Mouse (Mus musculus): Measurements from ENCODE around the gene Vrk3. TPM values are rescaled to one million over a fixed set of nuclear protein-coding genes. Genes with fewer than 3 reads are reported as not detected.
"Not testable (repeated sequence)": the region's sequence is repeated elsewhere in the genome, so short reads cannot be mapped to it uniquely, and the experiment has no call there.

Gene Vrk3
- 39.1 and 42.0 TPM in 2 replicates for polyA plus RNA-seq (2016; fragmentation: Nextera tagmentation; extraction: Ambion mirVana)

- peak within 1 kb of the TSS; percentile 59 for H3K4me3 ChIP-seq (replicated peaks)
- peak within 1 kb of the TSS; percentile 54 for H3K9ac ChIP-seq
- no peaks in the 10 kb centered on the region for H3K27me3 ChIP-seq
- peaks cover 9% of the 10 kb centered on the region for H3K36me3 ChIP-seq (replicated peaks)
- peak within 1 kb of the TSS; percentile 75 for H3K27ac ChIP-seq
- no peaks in the 10 kb centered on the region for H3K9me3 ChIP-seq
- H3K4me1 ChIP-seq: peaks cover 28% of the 10 kb centered on the region
- peak; percentile 97 for ATAC-seq (ENCODE audit: low FRiP score)
- under 1% methylated on average over 44 of the region's 44 CpGs for WGBS
- H3K4me2 ChIP-seq: peak within 1 kb of the TSS; percentile 69
Observed at GRCm38 (mm10) chr7:44748101-44749044, at the start of gene Vrk3. TSS of gene Vrk3 (plus strand) at chr7:44748413.

GRCm38 (mm10) chr7:44701921-44702320 lies 46.3 kb upstream of the Vrk3 start:
- Histone ChIP-seq H3K36me3 (replicated peaks) (no peaks in the 10 kb centered on the region), H3K27ac (no peak overlapping the region)
- ATAC-seq (ENCODE audit: low FRiP score): peak; percentile 70

GRCm38 (mm10) chr7:44702985-44703384 lies 45.2 kb upstream of the Vrk3 start:
- H3K27ac ChIP-seq: no peak overlapping the region
- H3K4me3 ChIP-seq (replicated peaks): no peak overlapping the region
- H3K4me2 ChIP-seq: no peak overlapping the region
- WGBS: 84% methylated on average over 8 of the region's 8 CpGs
- no peak for ATAC-seq (ENCODE audit: low FRiP score)
- no peaks in the 10 kb centered on the region for H3K36me3 ChIP-seq (replicated peaks)
- no peaks in the 10 kb centered on the region; the same call in 1 of the 2 replicates for H3K4me1 ChIP-seq
- H3K9me3 ChIP-seq: no peaks in the 10 kb centered on the region; the same call in 1 of the 2 replicates
- no peak overlapping the region for H3K9ac ChIP-seq
- H3K27me3 ChIP-seq: no peaks in the 10 kb centered on the region

More at GRCm38 (mm10) chr7:44701921-44702320, 46.3 kb upstream of the Vrk3 start:
- H3K4me1 ChIP-seq: peaks cover 8% of the 10 kb centered on the region; the same call in 1 of the 2 replicates
- H3K4me3 ChIP-seq (replicated peaks): no peak overlapping the region
- H3K4me2 ChIP-seq: no peak overlapping the region
- H3K27me3 ChIP-seq: peaks cover 5% of the 10 kb centered on the region; the same call in 1 of the 2 replicates
- no peaks in the 10 kb centered on the region; the same call in 1 of the 2 replicates for H3K9me3 ChIP-seq
- no peak overlapping the region for H3K9ac ChIP-seq
- WGBS: 6% methylated on average over 6 of the region's 6 CpGs

GRCm38 (mm10) chr7:44704363-44704762 lies 43.9 kb upstream of the Vrk3 start:
- H3K36me3 ChIP-seq (replicated peaks): no peaks in the 10 kb centered on the region
- no peak overlapping the region for H3K4me2 ChIP-seq
- WGBS: 54% methylated on average over 3 of the region's 3 CpGs
- H3K4me3 ChIP-seq (replicated peaks): no peak overlapping the region
- H3K4me1 ChIP-seq: no peaks in the 10 kb centered on the region; the same call in 1 of the 2 replicates
- H3K9me3 ChIP-seq: no peaks in the 10 kb centered on the region; the same call in 1 of the 2 replicates
- ATAC-seq (ENCODE audit: low FRiP score): no peak
- H3K9ac ChIP-seq: no peak overlapping the region
- no peaks in the 10 kb centered on the region for H3K27me3 ChIP-seq
- no peak overlapping the region for H3K27ac ChIP-seq

GRCm38 (mm10) chr7:44705086-44705485 lies 43.1 kb upstream of the Vrk3 start:
- H3K27me3 ChIP-seq: no peaks in the 10 kb centered on the region
- H3K4me3 ChIP-seq (replicated peaks): no peak overlapping the region
- H3K36me3 ChIP-seq (replicated peaks): no peaks in the 10 kb centered on the region
- 87% methylated on average over 4 of the region's 4 CpGs for WGBS
- no peaks in the 10 kb centered on the region; the same call in 1 of the 2 replicates for H3K4me1 ChIP-seq
- no peak for ATAC-seq (ENCODE audit: low FRiP score)
- H3K4me2 ChIP-seq: no peak overlapping the region
- no peak overlapping the region for H3K27ac ChIP-seq
- peaks cover 3% of the 10 kb centered on the region; the same call in 1 of the 2 replicates for H3K9me3 ChIP-seq
- no peak overlapping the region for H3K9ac ChIP-seq

- ATAC-seq (ENCODE audit: low FRiP score): no peak
- H3K9ac ChIP-seq: no peak overlapping the region
- H3K9me3 ChIP-seq: peaks cover 4% of the 10 kb centered on the region; the same call in 1 of the 2 replicates
Observed at GRCm38 (mm10) chr7:44706322-44706721, 41.9 kb upstream of the Vrk3 start.

GRCm38 (mm10) chr7:44707169-44707675 lies 41.0 kb upstream of the Vrk3 start:
- Histone ChIP-seq H3K4me1 (no peaks in the 10 kb centered on the region; the same call in 1 of the 2 replicates), H3K9ac (no peak overlapping the region), H3K27me3 (no peaks in the 10 kb centered on the region), H3K27ac (no peak overlapping the region), H3K36me3 (replicated peaks) (no peaks in the 10 kb centered on the region), H3K4me2 (no peak overlapping the region), H3K4me3 (replicated peaks) (no peak overlapping the region), H3K9me3 (peaks cover 4% of the 10 kb centered on the region; the same call in 1 of the 2 replicates)
- no peak for ATAC-seq (ENCODE audit: low FRiP score)
- 91% methylated on average over 5 of the region's 5 CpGs for WGBS

More at GRCm38 (mm10) chr7:44706322-44706721, 41.9 kb upstream of the Vrk3 start:
- no peaks in the 10 kb centered on the region; the same call in 1 of the 2 replicates for H3K4me1 ChIP-seq
- no peaks in the 10 kb centered on the region for H3K27me3 ChIP-seq
- H3K27ac ChIP-seq: no peak overlapping the region
- H3K4me3 ChIP-seq (replicated peaks): no peak overlapping the region
- no peaks in the 10 kb centered on the region for H3K36me3 ChIP-seq (replicated peaks)
- no peak overlapping the region for H3K4me2 ChIP-seq

GRCm38 (mm10) chr7:44708093-44708492 lies 40.1 kb upstream of the Vrk3 start:
- ATAC-seq (ENCODE audit: low FRiP score); H3K9ac ChIP-seq; H3K27me3 ChIP-seq; H3K27ac ChIP-seq; H3K4me1 ChIP-seq; H3K4me2 ChIP-seq; H3K36me3 ChIP-seq (replicated peaks); H3K4me3 ChIP-seq (replicated peaks); H3K9me3 ChIP-seq: not testable (repeated sequence)
- 92% methylated on average over 5 of the region's 6 CpGs for WGBS

GRCm38 (mm10) chr7:44708574-44708973 lies 39.6 kb upstream of the Vrk3 start, which contains the start of gene Izumo2:
TSS of gene Izumo2 (plus strand) at chr7:44708742.
- ATAC-seq (ENCODE audit: low FRiP score): no peak
- Histone ChIP-seq H3K36me3 (replicated peaks) (no peaks in the 10 kb centered on the region), H3K9me3 (peaks cover 4% of the 10 kb centered on the region; the same call in 1 of the 2 replicates), H3K4me3 (replicated peaks) (no peak within 1 kb of the TSS), H3K4me2 (no peak within 1 kb of the TSS), H3K27me3 (no peaks in the 10 kb centered on the region), H3K27ac (no peak within 1 kb of the TSS), H3K4me1 (no peaks in the 10 kb centered on the region), H3K9ac (no peak within 1 kb of the TSS)
- WGBS: 71% methylated on average over 14 of the region's 14 CpGs

GRCm38 (mm10) chr7:44709881-44710280 lies 38.3 kb upstream of the Vrk3 start:
- WGBS: 88% methylated on average over 5 of the region's 5 CpGs
- H3K27me3 ChIP-seq: no peaks in the 10 kb centered on the region
- H3K4me3 ChIP-seq (replicated peaks): no peak overlapping the region
- H3K36me3 ChIP-seq (replicated peaks): no peaks in the 10 kb centered on the region
- ATAC-seq (ENCODE audit: low FRiP score): no peak
- no peaks in the 10 kb centered on the region for H3K4me1 ChIP-seq
- H3K9me3 ChIP-seq: peaks cover 4% of the 10 kb centered on the region; the same call in 1 of the 2 replicates
- no peak overlapping the region for H3K4me2 ChIP-seq
- no peak overlapping the region for H3K27ac ChIP-seq
- H3K9ac ChIP-seq: no peak overlapping the region

GRCm38 (mm10) chr7:44722058-44722457 lies 26.2 kb upstream of the Vrk3 start:
- Histone ChIP-seq H3K36me3 (replicated peaks) (no peaks in the 10 kb centered on the region), H3K9ac (no peak overlapping the region), H3K27ac (no peak overlapping the region), H3K9me3 (no peaks in the 10 kb centered on the region), H3K27me3 (no peaks in the 10 kb centered on the region), H3K4me3 (replicated peaks) (no peak overlapping the region), H3K4me2 (no peak overlapping the region), H3K4me1 (no peaks in the 10 kb centered on the region)
- 91% methylated on average over 5 of the region's 5 CpGs for WGBS
- no peak for ATAC-seq (ENCODE audit: low FRiP score)

- H3K4me3 ChIP-seq (replicated peaks): no peak overlapping the region
- H3K4me2 ChIP-seq: no peak overlapping the region
- H3K4me1 ChIP-seq: no peaks in the 10 kb centered on the region
- no peaks in the 10 kb centered on the region for H3K27me3 ChIP-seq
- WGBS: 31% methylated on average over 7 of the region's 7 CpGs
- ATAC-seq (ENCODE audit: low FRiP score): no peak
- H3K36me3 ChIP-seq (replicated peaks): no peaks in the 10 kb centered on the region
- H3K9ac ChIP-seq: no peak overlapping the region
- 0 out of 2 replicates have a peak, but pooled peaks cover 4% of the 10 kb centered on the region for H3K9me3 ChIP-seq
- H3K27ac ChIP-seq: no peak overlapping the region
Observed at GRCm38 (mm10) chr7:44724316-44724715, 23.9 kb upstream of the Vrk3 start.
